Mouse (Mus musculus): Measurements from ENCODE around the gene Rpl9-ps6.
"Not testable (repeated sequence)": the region's sequence is repeated elsewhere in the genome, so short reads cannot be mapped to it uniquely, and the experiment has no call there.

Gene Rpl9-ps6

DNA sequence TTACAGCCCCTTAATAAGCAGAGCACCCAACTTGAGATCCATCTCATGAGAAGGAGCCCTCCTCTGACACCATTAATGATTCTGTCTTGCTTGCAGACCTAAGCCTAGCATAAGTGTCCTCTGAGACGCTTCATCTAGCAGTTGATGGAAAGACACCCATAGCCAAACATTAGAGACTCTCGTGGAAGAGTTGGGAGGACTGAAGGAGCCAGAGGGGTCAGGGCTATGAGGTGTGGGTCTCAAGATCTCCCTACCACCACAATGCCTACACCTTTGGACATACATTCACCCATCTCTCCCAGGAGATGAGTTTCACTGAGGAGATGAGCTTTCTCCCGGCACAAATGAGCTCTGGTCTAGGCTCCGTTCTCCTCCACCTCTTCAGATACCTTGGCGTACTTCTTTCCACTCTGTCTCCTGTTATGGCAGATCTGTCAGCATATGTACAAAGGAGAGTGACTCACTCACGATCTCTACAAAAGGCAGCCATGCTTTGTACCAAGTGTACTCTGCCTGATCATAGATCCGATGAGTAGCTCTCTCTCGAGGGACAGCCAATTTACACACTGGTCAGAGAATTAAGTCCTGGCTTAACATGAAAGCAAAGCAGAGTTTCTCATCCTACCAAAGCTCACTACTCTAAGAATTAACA, 14.5 kb upstream of the Rpl9-ps6 start:
- DNase-seq = no peak

DNA sequence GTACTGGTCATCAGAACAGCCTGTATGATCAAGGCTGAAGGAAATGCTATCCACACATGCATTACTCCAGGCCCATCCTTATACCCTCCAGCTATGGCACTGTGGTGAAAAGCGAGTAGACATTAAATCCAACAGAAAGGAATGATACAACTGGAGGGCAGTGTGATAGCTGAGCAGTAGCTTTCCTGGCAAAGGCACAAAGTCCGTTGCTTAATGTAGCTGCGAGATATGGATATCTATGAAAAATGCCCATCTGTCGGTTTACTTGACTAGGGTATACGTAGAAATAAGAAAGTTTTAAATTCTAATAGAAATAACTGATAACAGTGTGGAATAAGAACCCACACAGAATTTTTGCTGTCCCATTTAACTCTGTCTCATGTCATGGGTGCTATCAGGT, 13.9 kb upstream of the Rpl9-ps6 start:
- DNase-seq = no peak

DNA sequence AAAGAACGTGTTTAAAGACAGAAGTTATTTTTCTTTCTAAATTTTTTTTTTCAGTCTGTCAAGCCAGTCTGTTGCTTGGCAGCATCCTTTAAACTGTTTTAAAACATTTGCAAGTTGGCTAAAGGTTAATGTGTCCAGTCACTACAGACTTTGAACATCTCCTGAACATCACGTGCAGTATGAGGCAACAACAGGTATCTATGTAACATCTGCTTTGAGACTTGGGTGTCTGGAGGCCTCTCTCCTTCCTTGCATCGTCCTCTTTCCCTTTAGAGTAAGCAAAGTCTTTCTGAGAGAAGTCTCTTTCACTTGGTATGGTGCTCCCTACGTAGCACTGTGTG, 10.3 kb upstream of the Rpl9-ps6 start:
- peak; percentile 65 to 69 for DNase-seq

DNA sequence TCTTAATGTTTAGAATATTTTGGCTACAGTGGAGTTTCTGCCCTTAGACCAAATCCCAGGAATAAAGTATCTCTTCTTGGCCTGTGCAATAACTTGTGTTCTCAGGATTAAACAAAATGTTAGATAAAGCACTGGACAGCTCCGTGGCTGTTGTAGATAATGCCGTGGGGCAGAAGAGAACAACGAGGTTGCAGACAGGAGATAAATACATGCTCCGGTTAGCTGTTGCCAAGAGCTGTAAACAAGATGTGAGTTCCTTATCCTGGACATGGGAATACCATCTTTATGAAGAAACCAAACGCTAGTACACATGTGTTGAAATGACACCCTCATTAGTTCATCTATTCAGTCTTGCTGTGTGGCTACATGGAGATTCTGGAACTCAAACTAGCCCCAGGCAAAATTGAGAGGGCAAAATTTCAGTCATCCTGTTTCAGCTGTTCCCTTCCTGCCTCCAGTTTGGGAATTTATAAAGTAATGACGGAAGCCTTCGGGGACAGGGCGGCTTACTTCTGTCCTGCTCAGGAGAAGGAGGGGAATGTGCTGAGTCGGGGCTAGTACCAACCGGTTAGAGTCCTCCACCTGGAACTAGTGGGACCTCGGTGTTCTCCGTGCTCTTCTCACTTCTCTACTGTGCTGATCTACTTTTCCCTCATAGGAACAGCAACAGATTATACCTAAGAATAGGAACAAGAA, 9.8 kb upstream of the Rpl9-ps6 start:
- DNase-seq = peak; percentile 65 to 87

DNA sequence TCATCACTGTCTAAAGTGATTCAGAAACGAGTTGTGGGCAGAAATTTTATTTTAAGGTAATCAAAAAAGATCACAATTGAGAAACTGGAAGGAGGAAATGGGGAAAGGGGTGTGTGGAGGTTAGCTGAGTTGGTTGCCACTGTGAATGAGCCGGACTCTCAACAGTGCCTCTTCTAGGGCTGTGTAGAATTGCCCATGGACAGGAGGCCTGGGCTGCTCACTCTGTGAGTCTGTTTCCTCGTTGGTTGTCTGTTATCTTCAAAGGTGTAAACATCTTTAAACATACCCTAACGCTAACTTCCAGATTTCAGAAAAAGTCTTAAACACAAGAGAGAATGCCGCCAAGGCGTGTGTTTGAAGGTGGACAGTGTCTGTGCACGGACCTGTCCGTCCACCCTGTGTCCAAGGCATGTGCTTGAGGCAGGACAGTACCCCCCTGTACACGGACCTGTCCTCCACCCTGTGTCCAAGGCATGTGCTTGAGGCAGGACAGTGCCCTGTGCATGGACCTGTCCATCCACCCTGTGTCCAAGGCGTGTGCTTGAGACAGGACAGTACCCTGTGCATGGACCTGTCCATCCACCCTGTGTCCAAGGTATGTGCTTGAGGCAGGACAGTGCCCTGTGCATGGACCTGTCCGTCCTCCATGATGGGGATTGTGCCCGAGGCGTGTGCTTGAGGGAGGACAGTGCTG, 4.3 kb upstream of the Rpl9-ps6 start:
- no peak for DNase-seq

DNA sequence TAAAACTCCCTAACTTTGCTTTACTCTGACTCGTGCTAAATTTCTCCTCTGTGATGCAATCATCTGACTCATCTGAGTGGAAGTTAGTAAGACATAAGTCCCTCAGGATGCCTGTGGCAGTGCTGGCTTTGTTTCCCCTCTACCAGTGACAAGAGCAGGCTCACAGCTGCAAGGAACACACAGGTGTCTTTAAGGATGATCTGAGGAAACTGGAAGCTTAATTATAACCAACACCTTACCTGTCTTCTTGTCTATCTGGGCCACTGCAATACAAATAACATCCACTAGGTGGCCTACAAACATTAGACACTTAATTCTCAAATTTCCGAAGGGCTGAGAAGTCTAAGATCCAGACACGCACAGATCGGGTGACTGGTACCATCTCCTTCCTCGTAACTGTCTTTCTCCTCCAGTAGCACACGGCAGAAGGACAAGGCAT, 3.7 kb upstream of the Rpl9-ps6 start:
- peak in 1 of 2 experiments; percentile 82 for DNase-seq

DNA sequence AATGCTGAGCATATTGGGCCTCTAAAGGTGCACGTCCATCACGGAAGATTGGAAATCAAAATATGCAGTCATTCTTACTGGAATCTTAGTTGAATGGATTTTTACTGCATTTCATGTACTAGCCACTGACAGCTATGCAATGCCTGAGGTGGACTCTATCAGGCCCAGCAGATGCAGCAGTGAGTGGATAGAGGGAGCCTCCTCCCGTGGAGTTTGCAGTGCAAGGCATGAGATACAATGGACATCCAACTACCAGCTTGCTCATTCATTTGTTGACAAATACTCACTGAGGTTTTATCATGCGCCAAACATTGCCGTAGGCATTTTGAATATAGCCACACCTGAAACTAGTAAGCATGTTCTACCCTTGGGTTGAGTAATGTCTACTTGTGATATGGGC, 947 bp upstream of the Rpl9-ps6 start:
- DNase-seq = no peak

DNA sequence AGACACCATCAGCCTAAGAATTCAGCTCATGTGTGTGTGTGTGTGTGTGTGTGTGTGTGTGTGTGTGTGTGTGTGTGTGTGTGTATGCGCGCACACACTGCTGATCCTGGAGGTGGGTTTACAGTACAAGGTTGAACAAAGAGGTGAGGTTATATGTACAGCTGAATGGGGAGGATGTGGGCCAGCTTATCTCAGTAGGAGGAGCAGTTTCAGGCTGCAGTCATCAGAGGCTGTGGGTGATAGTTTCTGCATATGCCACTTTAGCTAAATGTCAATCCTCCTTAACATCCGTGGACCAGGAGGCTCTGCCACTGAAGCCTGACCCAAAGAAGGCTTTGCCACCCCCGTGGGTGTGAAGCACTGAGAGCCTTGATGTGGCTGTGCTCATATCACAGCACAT, 1.1 kb downstream of the Rpl9-ps6 start:
- DNase-seq = no peak

DNA sequence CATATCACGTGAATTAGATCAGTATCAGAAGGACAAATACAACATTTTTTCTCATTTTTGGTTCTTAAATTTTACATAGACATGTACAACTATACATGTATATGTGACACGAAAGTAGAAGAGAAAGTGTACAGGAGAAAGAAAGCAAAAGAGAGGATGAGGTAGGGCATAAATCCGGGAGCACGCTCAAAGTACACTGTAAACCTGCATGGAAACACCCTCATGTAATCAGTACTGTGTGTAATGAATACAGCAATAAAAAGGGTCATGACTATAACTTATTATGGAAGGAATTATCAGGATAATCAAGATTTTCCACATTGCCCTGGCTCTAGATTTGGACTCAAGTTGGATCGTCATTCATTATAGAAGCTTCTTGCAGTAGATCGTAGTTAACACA, 3.3 kb downstream of the Rpl9-ps6 start:
- no peak for DNase-seq

DNA sequence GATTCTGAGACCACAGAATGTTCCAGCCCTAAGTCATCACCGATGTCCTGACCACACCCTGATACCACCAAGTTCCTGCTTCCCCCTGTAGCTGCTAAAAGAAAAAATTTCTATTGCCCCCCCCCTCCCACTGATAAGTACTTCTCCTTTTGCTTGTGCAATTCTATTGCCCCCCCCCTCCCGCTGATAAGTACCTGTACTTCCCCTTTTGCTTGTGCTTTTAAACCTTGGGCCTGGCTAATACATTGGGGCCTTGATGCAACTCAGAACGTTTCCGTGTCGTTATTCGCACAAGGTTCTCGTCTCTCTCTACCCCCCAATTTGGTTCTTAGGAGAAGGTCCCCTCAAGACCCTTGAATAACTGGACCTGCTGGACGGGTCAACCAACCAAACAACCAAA, 8.7 kb downstream of the Rpl9-ps6 start:
- DNase-seq = not testable (repeated sequence)

DNA sequence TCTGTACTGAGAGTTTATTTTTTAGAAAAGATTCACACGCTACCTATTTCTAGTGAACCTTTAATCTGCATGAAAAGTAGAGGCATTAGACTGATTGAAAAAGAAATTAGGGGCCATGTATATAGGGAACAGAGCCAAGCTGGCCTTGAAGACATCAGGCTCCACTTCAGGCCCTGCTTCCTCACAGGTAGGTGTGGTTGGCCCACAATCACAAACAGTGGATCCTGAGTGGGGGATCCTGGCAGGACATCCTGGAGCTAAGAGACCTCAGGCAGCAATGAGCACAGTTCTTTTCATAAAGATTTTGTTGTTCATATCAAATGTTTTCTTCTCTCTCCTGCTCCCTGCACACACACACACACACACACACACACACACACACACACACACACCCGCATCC, 9.6 kb downstream of the Rpl9-ps6 start:
- no peak for DNase-seq

DNA sequence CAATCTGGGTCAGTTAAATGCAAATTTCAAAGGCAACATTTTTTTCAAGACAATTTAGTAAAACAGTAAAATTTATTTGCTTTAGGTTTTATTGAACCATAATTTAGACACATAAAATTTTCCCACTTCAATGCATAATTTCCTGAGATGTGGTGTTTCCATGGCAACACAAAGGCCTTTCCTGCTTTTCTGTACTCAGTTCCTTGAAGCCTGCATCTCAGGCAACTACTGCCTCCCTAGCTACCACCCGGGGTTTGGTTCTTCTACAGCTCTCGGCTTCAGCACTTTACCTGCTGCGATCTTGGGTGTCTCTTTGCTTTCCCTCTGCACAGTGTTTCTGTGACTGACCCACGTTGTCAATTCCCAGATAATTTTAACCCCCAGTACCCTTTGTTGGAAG, 14.1 kb downstream of the Rpl9-ps6 start:
- no peak for DNase-seq

DNA sequence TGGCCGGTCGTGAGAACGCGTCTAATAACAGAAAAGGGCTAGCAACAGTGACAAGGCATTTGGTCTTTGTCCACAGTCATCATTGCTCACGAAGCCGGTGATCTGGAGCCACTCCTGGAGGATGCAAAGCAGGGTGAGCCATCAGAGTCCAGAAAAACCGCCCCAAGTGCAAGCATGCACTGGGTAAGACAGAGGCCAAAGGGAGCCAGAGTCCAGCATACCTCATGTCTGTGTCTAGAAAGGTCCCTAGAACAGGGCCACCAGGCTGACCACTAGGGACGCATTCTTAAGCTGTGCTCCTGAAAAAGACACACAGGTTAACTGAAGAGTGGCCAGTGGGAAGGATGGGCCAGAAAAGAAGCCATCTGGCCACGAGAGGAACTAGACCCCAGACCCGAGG, 17.4 kb downstream of the Rpl9-ps6 start:
- DNase-seq = no peak

DNA sequence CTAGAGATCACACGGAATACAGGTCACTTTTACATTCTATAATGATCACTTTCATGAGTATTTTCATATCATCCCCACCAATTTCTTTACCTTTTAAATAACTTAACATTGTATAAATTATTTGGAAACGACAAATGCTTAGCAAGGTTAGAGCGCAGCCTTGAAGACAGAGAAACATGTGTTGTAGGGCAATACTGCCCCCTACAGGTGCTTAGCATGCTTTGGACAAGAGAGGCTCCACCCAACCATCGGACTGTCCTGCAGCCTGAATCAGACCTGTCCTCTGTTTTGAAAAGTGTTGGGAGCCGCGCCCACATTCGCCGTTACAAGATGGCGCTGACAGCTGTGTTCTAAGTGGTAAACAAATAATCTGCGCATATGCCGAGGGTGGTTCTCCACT, 24.8 kb downstream of the Rpl9-ps6 start:
- peak in 1 of 2 experiments; percentile 71 for DNase-seq

DNA sequence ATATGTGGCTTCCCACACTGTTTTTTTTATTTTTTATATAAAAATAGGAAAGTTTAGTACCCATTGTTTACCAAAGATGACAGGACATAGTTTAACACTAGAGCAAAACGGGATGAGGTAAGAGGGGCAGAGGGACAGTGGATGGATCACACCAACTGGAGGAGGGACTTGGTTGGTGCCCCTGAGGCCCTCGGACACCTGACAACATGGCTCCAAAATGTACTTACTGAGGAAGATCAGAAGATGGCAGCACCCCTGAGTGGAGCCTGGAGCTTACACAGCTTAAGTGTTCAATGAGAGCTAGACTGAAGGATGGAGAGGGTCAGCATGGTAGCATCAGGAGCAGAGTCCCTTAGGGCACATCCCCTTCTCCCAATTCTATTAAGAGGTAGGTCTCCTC, 27.0 kb downstream of the Rpl9-ps6 start:
- no peak for DNase-seq

DNA sequence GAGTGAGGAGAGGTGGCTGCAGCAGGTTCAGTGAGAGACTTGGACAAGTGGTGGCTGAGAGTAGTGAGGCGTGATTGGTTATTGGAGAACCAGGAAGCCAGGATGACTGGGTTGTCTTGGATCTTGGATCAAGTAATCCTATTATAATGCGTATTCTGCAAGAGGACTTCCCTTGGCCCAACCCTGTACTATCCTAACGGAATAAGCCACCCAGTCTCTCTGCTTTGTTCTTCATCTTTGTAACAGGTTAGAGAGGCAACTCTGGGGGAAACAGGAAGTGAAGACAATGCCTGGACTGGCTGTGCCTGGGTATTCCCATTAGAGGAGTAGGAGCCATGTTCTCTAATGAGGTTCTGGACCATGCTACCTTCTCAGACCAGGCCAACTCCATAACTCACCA, 40.5 kb downstream of the Rpl9-ps6 start:
- DNase-seq = no peak

DNA sequence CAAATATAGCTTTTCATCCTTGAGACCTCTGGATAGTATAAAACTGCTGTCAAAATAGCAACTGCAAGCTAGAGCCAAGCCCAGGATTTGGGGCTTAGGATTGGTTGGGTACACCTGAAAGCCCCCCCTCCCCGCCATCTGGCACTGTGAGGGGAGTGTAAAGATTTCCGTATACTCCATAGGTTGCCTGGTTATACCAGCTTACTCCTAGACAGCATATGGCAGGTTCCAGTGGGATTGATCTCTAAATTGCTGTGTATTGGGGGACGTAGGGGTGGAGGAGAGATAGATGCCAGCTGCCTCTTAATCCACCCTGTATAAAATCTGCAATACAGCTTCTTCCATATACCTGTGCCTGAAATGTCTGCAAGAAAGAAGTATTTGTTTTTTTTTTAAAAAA, 41.7 kb downstream of the Rpl9-ps6 start:
- no peak for DNase-seq

DNA sequence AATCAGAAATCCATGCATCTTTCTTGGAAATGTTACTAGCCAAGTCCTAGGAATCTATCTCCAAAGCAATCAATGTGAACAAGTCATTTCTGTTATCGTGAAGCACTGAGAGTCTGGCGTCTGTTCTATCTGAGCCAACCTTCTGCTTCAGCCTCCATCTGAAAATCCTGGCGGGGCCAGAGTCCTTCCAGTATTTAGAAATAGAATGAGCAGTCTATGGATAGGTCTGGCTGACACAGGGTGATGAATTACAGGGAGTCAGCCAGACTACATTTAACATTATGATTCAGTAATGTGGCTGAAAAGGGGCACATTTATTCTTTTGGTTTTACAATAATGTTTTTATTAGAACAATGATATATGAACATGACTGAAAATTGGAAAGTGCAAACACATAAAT, 47.3 kb downstream of the Rpl9-ps6 start:
- DNase-seq = no peak

DNA sequence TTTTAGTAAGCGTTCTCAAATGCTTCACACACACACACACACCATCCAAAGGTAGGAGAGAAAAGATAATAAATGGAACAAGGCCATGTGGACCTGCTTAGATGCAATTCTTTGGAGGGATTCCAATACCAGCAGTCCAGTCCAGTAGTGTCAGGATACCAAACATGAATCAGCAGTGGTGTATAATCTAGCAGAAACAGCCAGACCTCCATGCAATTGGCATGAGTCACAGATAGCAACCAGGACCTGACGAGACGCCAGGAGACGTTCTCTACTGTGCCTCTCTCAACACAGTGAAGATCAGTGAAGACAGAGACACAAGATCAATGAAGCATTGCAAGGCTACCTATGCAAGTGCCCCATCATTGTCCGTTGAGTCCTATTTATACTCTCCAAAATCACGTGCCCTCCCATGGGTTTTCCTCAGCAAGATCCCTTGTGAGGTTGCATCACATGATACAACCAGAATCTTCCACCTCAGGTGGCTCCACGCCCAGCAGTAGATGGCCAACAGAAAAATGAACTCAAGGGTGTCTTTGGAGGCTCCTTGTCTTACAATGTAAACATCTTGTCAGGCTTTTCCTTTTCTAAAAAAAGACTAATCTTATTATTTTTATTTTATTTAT, 49.6 kb downstream of the Rpl9-ps6 start:
- no peak for DNase-seq

Data from kidney, postnatal 25 days (tissue).